Mouse (Mus musculus) stomach, embryonic 15.5 days (tissue): ENCODE data around the gene Hira. TPM values are rescaled to one million over a fixed set of nuclear protein-coding genes. Genes with fewer than 3 reads are reported as not detected.
"Not testable (repeated sequence)": the region's sequence is repeated elsewhere in the genome, so short reads cannot be mapped to it uniquely, and the experiment has no call there.

Source experiments
- ATAC-seq: fragments of 200-750 bp; cut with Nextera tagmentation; 2 replicates; pipeline ENCODE4 v1.8.0; 2017; ENCODE audit warnings: low read depth, moderate number of reproducible peaks, moderate TSS enrichment; ENCODE audit not compliant: insufficient read depth, low FRiP score
- H3K27ac ChIP-seq: fragments of 300-500 bp; sonication (generic); 2 replicates; pipeline ENCODE4 v1.5.1; 2015; ENCODE audit warnings: mild to moderate bottlenecking, inconsistent platforms
- H3K27me3 ChIP-seq: fragments of 300-500 bp; sonication (generic); replicated peaks from 2 replicates; pipeline ENCODE4 v1.6.1; 2015; ENCODE audit warnings: inconsistent platforms
- H3K36me3 ChIP-seq: fragments of 300-500 bp; sonication (generic); 2 replicates; pipeline ENCODE4 v1.6.1; 2015; ENCODE audit warnings: inconsistent platforms
- H3K4me1 ChIP-seq: fragments of 300-500 bp; sonication (generic); 2 replicates; pipeline ENCODE4 v1.6.1; 2015; ENCODE audit warnings: inconsistent platforms
- H3K4me2 ChIP-seq: fragments of 300-500 bp; sonication (generic); 2 replicates; pipeline ENCODE4 v1.6.1; 2015; ENCODE audit warnings: mild to moderate bottlenecking, inconsistent platforms
- H3K4me3 ChIP-seq: fragments of 300-500 bp; sonication (generic); replicated peaks from 2 replicates; pipeline ENCODE4 v1.5.1; 2015; ENCODE audit warnings: inconsistent platforms
- H3K9ac ChIP-seq: fragments of 300-500 bp; sonication (generic); 2 replicates; pipeline ENCODE4 v1.6.1; 2015; ENCODE audit warnings: inconsistent platforms
- H3K9me3 ChIP-seq: fragments of 300-500 bp; sonication (generic); 2 replicates; pipeline ENCODE4 v1.6.1; 2016; ENCODE audit warnings: inconsistent platforms
- WGBS: fragments of 180-500 bp; shearing (Covaris S2); methylation state at CpG from one replicate; pipeline ENCODE4 v1.1.7; 2015; 5-methylcytosine and 5-hydroxymethylcytosine counted together
- polyA plus RNA-seq: library from polyadenylated mRNA; unstranded; fragments of >200 nt; fragmentation: Nextera tagmentation; extraction: Ambion mirVana; gene quantifications from 2 replicates; pipeline ENCODE4 v1.2.1, GENCODE M21; 2015

The Hira gene
- 13.4 and 13.5 TPM in 2 replicates for polyA plus RNA-seq

DNA sequence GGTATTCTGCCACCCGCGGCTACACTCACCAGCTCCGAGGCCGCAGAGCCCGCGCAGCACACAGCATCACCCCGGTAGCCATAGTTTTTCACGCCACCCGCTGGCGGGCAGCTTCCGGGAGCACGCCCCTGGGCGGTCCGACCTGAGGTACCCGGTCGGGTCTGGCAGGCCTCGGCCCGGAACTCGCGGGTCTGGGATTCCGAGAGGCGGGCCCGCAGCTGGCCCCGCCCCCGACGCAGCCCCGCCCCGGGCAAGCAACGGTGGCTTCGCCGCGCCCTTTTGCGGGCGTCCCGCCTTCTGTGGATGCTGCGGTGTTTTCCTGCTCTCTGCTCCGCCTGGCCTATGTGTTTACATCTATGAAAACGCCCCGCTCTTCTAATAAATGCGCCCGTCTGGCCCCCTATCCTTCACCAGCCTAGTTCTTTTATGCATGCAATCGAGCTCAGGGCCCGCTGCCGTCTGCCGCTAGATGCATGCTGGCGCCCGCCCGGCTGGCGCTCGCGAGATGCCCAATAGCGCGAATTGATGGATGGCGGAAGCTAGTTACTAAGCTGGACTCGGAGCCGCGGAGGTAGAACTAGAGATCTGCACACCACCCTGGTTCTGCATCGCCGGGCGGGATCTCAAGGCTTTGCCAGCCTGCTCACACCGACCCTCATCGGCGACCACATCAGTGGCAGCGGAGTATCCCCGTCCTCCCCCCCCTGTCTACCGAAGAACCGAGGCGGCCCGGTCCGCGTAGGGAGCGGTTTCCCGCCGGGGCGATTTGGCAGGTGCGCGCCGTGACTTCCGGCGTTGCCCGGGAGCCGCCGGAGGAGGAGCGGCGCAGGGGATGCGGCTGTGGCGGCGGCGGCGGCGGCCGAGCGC is at the start of gene Hira, which contains the start of gene Mrpl40:
TSS of gene Hira (plus strand) at position 596 of the 867 bp plus-strand sequence.
TSS of gene Mrpl40 (minus strand) at position 421 of the 867 bp plus-strand sequence.
- WGBS = under 1% methylated on average over 93 of the region's 93 CpGs
- peaks cover 16% of the 10 kb centered on the region for H3K36me3 ChIP-seq
- peak; percentile 95 for ATAC-seq

DNA sequence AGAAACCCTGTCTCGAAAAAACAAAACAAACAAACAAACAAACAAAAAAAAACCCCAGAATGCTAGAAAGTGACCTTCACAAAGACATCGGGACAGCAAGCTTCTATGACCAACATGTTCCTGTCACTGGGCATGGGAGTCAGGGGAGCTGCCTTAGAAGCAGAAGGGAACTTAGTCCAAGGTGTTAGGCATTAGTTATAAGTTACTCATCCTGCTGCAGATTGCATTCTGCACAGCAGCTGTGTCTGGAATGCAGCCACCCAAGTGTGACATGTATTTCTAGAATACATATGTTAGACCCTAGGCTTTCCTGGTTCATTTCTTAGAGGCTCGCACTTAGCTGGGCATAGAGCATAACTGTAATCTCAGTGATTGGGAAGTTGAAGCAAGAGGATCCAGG is 48.2 kb upstream of the Hira start:
- H3K27ac ChIP-seq = no peak overlapping the region
- H3K27me3 ChIP-seq = no peaks in the 10 kb centered on the region
- no peak overlapping the region for H3K9ac ChIP-seq
- H3K9me3 ChIP-seq = no peaks in the 10 kb centered on the region
- no peaks in the 10 kb centered on the region for H3K4me1 ChIP-seq
- H3K4me2 ChIP-seq = no peak overlapping the region
- WGBS = 94% methylated on average over 3 of the region's 3 CpGs
- no peak for ATAC-seq
- no peak overlapping the region for H3K4me3 ChIP-seq
- peaks cover 62% of the 10 kb centered on the region for H3K36me3 ChIP-seq

More for the DNA sequence above, at the start of gene Hira, which contains the start of gene Mrpl40:
- Histone ChIP-seq H3K27me3 (no peaks in the 10 kb centered on the region), H3K4me2 (peak within 1 kb of the TSS; percentile 80), H3K27ac (peak within 1 kb of the TSS; percentile 97), H3K9me3 (no peaks in the 10 kb centered on the region), H3K4me1 (peaks cover 11% of the 10 kb centered on the region), H3K4me3 (peak within 1 kb of the TSS; percentile 93), H3K9ac (peak within 1 kb of the TSS; percentile 87)

DNA sequence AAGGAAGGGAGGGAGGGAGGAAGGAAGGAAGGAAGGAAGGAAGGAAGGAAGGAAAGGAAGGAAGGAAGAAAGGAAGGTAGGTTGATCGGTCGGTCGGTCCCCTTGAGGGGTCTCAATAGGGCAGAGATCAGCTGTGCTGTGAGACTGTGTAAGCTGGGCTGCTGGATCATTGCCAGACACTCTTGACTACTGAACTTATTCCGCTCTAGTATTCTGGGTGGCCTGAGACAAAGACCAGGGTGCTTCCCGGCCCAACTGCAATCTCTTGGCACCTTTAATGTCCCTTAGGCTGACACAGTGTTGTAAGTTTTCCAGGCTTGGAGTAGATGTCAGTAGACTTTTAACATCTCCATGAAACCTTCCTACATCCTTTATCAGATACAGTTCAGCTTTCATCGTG is 47.7 kb upstream of the Hira start:
- H3K4me2 ChIP-seq = no peak overlapping the region
- no peaks in the 10 kb centered on the region for H3K9me3 ChIP-seq
- no peak overlapping the region for H3K9ac ChIP-seq
- no peaks in the 10 kb centered on the region for H3K27me3 ChIP-seq
- no peak for ATAC-seq
- no peak overlapping the region for H3K4me3 ChIP-seq
- 90% methylated on average over 6 of the region's 6 CpGs for WGBS
- no peak overlapping the region for H3K27ac ChIP-seq
- no peaks in the 10 kb centered on the region for H3K4me1 ChIP-seq
- H3K36me3 ChIP-seq = peaks cover 62% of the 10 kb centered on the region

DNA sequence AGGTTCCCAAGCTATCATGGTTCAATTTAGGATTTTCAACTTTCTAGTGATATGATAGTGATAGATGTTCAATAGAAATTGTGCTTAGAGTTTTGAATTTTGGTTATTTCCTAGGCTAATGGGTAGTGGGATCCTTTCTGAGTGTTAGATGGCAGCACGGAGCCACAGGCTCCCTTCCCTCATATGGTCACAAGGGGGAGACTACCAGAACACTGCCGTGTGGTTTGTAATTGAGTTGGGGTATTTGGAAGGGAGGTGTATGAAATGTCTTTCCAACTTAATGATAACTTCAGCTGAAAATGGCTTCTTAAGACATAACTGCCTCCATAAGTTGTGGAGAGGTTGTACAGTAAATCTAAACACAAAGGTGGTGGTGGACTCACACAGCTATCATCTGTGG is 43.4 kb upstream of the Hira start:
- Histone ChIP-seq H3K9me3 (no peaks in the 10 kb centered on the region), H3K4me1 (no peaks in the 10 kb centered on the region), H3K36me3 (peaks cover 35% of the 10 kb centered on the region), H3K4me3 (no peak overlapping the region), H3K27me3 (no peaks in the 10 kb centered on the region), H3K4me2 (no peak overlapping the region), H3K27ac (no peak overlapping the region), H3K9ac (no peak overlapping the region)
- no peak for ATAC-seq
- 70% methylated on average over 2 of the region's 2 CpGs for WGBS

DNA sequence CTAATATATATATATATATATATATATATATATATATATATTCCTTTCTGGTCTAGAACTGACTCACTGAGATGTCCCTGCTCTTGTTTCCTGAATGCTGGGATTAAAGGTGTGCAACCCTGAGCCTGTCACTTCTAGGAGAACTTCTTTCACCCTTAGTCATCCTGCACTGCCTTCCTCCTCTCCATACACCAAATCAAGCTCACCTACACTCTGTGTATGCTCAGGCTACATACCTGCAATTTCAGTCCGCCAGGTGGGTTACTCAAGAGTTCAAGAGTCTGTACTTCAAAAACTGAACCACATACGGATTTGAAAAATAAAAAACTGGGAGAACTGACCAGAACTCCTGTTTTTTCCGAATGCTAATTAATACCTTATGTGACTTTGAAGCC is 40.8 kb upstream of the Hira start:
- H3K27ac ChIP-seq = 0 out of 2 replicates have a peak overlapping the region, but pooled peaks have one; percentile 31
- peak overlapping the region; percentile 92 for H3K4me3 ChIP-seq
- H3K9ac ChIP-seq = peak overlapping the region; percentile 79; the same call in 1 of the 2 replicates
- H3K4me1 ChIP-seq = no peaks in the 10 kb centered on the region
- peak; percentile 50; the same call in 1 of the 2 replicates for ATAC-seq
- 22% methylated on average over 3 of the region's 3 CpGs for WGBS
- no peaks in the 10 kb centered on the region for H3K27me3 ChIP-seq
- peaks cover 27% of the 10 kb centered on the region for H3K36me3 ChIP-seq
- H3K9me3 ChIP-seq = no peaks in the 10 kb centered on the region
- H3K4me2 ChIP-seq = peak overlapping the region; percentile 62

DNA sequence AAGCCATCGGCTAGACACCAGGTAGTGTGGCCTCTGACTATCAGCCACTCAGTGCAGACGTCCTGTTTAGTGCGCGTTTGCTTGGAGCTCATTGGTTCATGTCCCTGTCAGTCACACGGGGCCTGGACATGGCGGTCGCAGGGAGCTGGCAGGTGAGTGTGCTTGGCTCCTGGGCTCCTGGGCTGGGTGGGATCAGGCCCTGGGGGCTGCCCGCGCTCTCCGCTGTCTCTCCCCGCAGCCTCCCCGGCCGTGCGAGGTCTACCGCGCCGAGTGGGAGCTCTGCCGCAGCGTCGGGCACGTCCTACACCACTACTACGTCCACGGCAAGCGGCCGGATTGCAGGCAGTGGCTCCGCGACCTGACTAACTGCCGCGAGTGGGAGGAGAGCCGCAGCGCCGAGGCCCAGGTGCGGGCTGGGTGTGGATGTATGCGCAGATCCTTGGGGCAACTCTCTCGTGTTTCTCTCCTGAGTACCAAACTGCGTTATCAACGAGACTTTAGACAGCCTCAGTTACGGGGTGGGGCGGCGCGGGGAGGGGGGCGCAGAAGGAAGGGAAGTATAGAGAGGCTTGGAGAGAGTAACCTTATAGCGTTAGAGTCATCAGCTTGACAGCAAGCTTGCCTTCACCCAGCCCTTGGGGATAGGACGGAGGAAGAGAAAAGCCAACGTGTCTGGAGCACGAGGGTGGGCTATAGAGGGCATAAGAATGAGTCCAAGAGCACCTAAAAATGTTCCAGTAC is 40.2 kb upstream of the Hira start, which contains the start of the genes 2510002D24Rik and Gm28539:
TSS of gene 2510002D24Rik (plus strand) at position 111 of the 741 bp plus-strand sequence.
TSS of gene Gm28539 (plus strand) at position 117 of the 741 bp plus-strand sequence.
- Histone ChIP-seq H3K9me3 (no peaks in the 10 kb centered on the region), H3K36me3 (peaks cover 24% of the 10 kb centered on the region), H3K27me3 (no peaks in the 10 kb centered on the region), H3K27ac (peak within 1 kb of the TSS; percentile 70; the same call in 1 of the 2 replicates), H3K4me3 (peak within 1 kb of the TSS; percentile 92), H3K9ac (peak within 1 kb of the TSS; percentile 79), H3K4me2 (peak within 1 kb of the TSS; percentile 62), H3K4me1 (no peaks in the 10 kb centered on the region)
- ATAC-seq = peak; percentile 99
- WGBS = under 1% methylated on average over 45 of the region's 46 CpGs

DNA sequence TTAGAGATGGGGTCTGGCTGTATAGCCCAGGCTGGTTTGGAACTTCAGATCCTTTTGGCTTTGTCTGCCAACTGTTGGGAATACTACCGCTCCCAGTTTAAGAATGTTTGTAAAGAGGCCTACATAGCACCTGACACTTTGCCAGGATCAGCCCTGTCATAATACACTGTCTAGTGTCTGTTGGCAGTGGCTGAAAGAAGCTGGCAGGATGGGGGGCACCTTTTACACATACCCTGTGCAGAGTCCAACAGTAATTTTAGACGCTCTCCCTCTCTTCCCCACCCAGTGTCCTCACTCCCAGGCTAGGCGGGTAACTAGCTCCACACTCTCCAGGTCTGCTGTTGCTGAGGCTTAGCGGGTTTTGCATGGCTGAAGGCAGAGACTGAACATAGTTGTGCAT is 38.5 kb upstream of the Hira start:
- ATAC-seq = no peak
- no peaks in the 10 kb centered on the region for H3K27me3 ChIP-seq
- H3K4me2 ChIP-seq = no peak overlapping the region
- H3K9ac ChIP-seq = no peak overlapping the region
- H3K27ac ChIP-seq = no peak overlapping the region
- H3K4me1 ChIP-seq = no peaks in the 10 kb centered on the region
- H3K36me3 ChIP-seq = peaks cover 13% of the 10 kb centered on the region
- H3K4me3 ChIP-seq = no peak overlapping the region
- 94% methylated on average over 4 of the region's 4 CpGs for WGBS
- no peaks in the 10 kb centered on the region for H3K9me3 ChIP-seq

DNA sequence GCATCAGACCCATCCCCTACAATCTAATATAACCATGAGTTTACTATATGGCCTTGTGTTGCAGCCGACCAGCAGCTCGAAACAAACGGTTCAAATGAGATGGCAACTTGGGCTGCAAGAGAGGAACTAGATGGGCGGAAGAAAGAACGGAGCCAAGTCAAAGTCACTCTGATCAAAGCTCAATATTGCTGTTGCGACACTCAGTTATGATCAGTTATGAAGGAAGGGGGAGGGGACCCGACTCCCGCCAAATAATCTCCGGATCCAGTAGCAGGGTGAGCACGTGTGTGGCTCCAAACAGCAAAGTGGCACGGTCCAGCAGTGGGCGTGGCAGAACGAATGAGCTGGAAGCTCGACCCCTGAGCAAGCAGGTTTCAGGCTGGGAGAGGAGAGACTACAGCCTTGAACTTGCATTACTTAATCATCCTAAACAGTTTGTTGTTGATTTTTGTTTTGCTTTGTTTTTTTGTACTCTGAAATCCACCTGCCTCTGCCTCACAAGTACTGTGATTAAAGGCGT is 30.5 kb upstream of the Hira start:
- Histone ChIP-seq H3K36me3 (no peaks in the 10 kb centered on the region), H3K4me3 (no peak overlapping the region), H3K4me2 (no peak overlapping the region), H3K27ac (no peak overlapping the region), H3K9me3 (no peaks in the 10 kb centered on the region), H3K9ac (no peak overlapping the region), H3K27me3 (no peaks in the 10 kb centered on the region), H3K4me1 (no peaks in the 10 kb centered on the region)
- no peak for ATAC-seq
- WGBS = 84% methylated on average over 15 of the region's 15 CpGs

DNA sequence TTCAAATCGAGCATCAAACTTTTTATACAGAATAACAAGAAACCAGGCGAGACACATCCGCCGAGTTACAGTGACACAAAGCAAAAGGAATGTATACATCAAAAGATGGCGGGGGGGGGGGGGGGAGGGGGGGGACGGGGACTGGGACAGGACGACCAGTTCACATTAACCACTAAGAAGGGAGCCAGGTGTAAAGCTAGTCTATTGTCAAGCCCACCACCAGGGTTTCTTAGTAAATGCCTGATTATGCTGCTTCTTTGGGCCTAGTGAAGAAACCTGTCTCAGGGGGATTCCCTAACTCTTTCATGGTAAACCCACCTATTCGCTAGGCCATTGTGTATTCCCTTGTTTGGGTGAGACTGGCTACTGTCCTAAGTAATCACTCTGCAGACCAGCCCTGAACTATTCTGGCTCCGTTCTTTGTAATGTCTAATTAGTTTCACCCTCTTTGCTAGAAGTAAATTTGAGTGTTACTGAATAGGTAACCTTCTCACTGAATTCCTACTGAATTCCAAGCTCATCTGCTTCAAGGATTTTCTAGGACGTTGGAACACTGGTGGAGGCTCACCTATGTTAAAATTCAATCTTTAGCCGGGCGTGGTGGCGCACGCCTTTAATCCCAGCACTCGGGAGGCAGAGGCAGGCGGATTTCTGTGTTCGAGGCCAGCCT is 27.2 kb upstream of the Hira start:
- WGBS = 80% methylated on average over 16 of the region's 17 CpGs
- H3K4me3 ChIP-seq, H3K36me3 ChIP-seq, H3K4me1 ChIP-seq, H3K9me3 ChIP-seq, H3K9ac ChIP-seq, H3K27ac ChIP-seq, H3K4me2 ChIP-seq, H3K27me3 ChIP-seq, ATAC-seq: not testable (repeated sequence)

DNA sequence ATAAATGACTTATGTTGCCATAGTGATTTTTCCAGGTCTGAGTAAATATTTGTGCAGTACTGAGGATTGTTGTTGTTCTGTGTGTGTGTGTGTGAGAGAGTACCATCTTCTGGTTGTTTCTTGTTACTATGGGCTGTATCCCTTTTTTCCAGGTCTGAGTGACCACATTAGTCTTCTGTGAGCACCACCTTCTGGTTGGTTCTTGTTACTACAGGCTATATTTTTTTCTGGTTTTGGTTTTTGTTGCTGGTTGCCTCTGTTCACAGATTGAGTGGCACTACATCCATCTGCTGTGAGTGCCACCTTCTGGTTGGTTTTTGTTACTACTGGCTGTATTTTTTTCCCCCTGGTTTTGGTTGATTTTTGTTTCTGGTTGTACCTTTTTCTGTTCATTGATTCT is 18.3 kb upstream of the Hira start:
- no peak for ATAC-seq
- Histone ChIP-seq H3K4me2 (no peak overlapping the region), H3K9me3 (no peaks in the 10 kb centered on the region), H3K4me1 (no peaks in the 10 kb centered on the region), H3K4me3 (no peak overlapping the region), H3K36me3 (no peaks in the 10 kb centered on the region), H3K27ac (no peak overlapping the region), H3K9ac (no peak overlapping the region), H3K27me3 (no peaks in the 10 kb centered on the region)

DNA sequence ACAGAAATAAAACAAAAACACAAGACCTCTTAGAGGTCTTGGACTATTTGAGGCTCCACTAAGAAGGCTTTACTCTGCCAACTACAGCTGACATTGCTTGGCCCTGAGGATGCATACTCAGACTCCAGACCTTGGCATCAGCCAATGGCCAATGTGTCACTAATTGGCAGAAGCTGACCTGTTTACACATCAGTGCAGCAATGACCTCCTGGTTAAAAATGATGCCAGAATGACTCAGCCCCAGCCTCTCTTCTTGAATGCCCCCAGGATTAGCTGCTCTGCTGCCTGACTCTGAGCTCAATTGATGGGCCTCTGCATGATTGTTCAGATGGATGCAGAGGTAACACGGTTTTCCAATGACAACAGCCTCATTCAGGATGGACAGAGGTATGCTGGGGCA is 16.7 kb upstream of the Hira start:
- WGBS = 58% methylated on average over 1 of the region's 1 CpGs
- Histone ChIP-seq H3K9ac (no peak overlapping the region), H3K9me3 (no peaks in the 10 kb centered on the region), H3K36me3 (no peaks in the 10 kb centered on the region), H3K4me1 (no peaks in the 10 kb centered on the region), H3K4me2 (no peak overlapping the region), H3K4me3 (no peak overlapping the region), H3K27ac (no peak overlapping the region), H3K27me3 (no peaks in the 10 kb centered on the region)
- no peak for ATAC-seq
